Mouse (Mus musculus): Measurements from ENCODE around the gene Pmepa1.

DNA sequence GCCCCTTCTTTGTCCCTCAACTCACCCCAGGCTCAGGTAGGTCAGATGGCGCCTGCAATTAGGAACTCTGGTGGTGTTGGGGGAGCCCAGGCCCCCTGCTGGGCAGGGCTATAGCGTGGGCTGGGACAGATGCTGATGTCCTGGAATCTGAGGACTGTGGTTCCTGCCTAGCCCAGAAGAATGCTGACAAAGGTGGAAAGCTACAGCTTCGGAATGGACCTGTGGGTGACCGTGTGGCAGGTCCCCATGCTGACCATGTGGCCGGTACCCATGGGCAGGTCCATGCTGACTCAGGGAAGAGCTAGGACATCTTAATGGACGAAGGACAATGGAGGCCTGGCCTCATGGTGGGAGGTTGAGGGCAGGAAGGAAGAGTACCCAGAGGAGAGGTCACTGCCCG, 93.5 kb downstream of the Pmepa1 start:
- TF ChIP-seq CTCF (IDR thresholded peaks at IDR 0.05) (no peak), EP300 (IDR thresholded peaks at IDR 0.05) (no peak)

All from lung, postnatal 0 days (tissue).